Mouse (Mus musculus): Measurements from ENCODE around the gene Ryr3.

- no peak for TF ChIP-seq CTCF (IDR thresholded peaks at IDR 0.05; ENCODE audit: low read depth)
- TF ChIP-seq EP300 (IDR thresholded peaks at IDR 0.05; ENCODE audit: low read depth), result no peak
Measured at GRCm38 (mm10) chr2:112759678-112760077, 457.2 kb downstream of the Ryr3 start.
